Mouse (Mus musculus): ENCODE data around the gene Olfr90.
"Not testable (repeated sequence)": the region's sequence is repeated elsewhere in the genome, so short reads cannot be mapped to it uniquely, and the experiment has no call there.

The Olfr90 gene

GRCm38 (mm10) chr17:37088399-37088798, at the start of gene Olfr90:
Olfr90 (minus strand) TSS chr17:37088499.
- no peak for DNase-seq

GRCm38 (mm10) chr17:37131366-37131765, 43.1 kb upstream of the Olfr90 start:
- not testable (repeated sequence) for DNase-seq

- no peak for DNase-seq
Observed at GRCm38 (mm10) chr17:37119988-37120387, 31.7 kb upstream of the Olfr90 start, which contains the start of gene Olfr92. Olfr92 (minus strand) TSS chr17:37120088.

- no peak for DNase-seq
Observed at GRCm38 (mm10) chr17:37098178-37098577, 9.9 kb upstream of the Olfr90 start, which contains the start of gene Olfr91. Olfr91 (minus strand) TSS chr17:37098278.

- no peak for DNase-seq
Observed at GRCm38 (mm10) chr17:37093289-37093688, 5.0 kb upstream of the Olfr90 start.

GRCm38 (mm10) chr17:37092198-37092597, 3.9 kb upstream of the Olfr90 start:
- DNase-seq = no peak

- DNase-seq = no peak
Observed at GRCm38 (mm10) chr17:37085545-37085944, 2.8 kb downstream of the Olfr90 start.

- no peak for DNase-seq
Observed at GRCm38 (mm10) chr17:37084632-37085031, 3.7 kb downstream of the Olfr90 start.

- DNase-seq = peak; percentile 31
Observed at GRCm38 (mm10) chr17:37083327-37083726, 5.0 kb downstream of the Olfr90 start.

GRCm38 (mm10) chr17:37081659-37082058, 6.6 kb downstream of the Olfr90 start:
- DNase-seq = no peak

GRCm38 (mm10) chr17:37080119-37080518, 8.2 kb downstream of the Olfr90 start:
- DNase-seq = no peak

- no peak for DNase-seq
Observed at GRCm38 (mm10) chr17:37078990-37079389, 9.3 kb downstream of the Olfr90 start.

- DNase-seq = no peak
Observed at GRCm38 (mm10) chr17:37078193-37078592, 10.1 kb downstream of the Olfr90 start.

GRCm38 (mm10) chr17:37075766-37076165, 12.5 kb downstream of the Olfr90 start:
- DNase-seq = no peak

GRCm38 (mm10) chr17:37075181-37075580, 13.1 kb downstream of the Olfr90 start:
- DNase-seq = no peak

GRCm38 (mm10) chr17:37072730-37073276, 15.5 kb downstream of the Olfr90 start:
- no peak for DNase-seq

GRCm38 (mm10) chr17:37072080-37072729, 16.1 kb downstream of the Olfr90 start:
- no peak for DNase-seq

GRCm38 (mm10) chr17:37070121-37070520, 18.2 kb downstream of the Olfr90 start:
- DNase-seq = no peak

GRCm38 (mm10) chr17:37067861-37068260, 20.4 kb downstream of the Olfr90 start:
- no peak for DNase-seq

GRCm38 (mm10) chr17:37065993-37066392, 22.3 kb downstream of the Olfr90 start:
- DNase-seq = no peak

- no peak for DNase-seq
Observed at GRCm38 (mm10) chr17:37063686-37064495, 24.4 kb downstream of the Olfr90 start.

- no peak for DNase-seq
Observed at GRCm38 (mm10) chr17:37063063-37063462, 25.2 kb downstream of the Olfr90 start.

GRCm38 (mm10) chr17:37062101-37062641, 26.1 kb downstream of the Olfr90 start:
- DNase-seq = no peak

GRCm38 (mm10) chr17:37061435-37061834, 26.9 kb downstream of the Olfr90 start:
- no peak for DNase-seq
